Mouse (Mus musculus): ENCODE results near the gene Gadd45gip1. TPM values are rescaled to one million over a fixed set of nuclear protein-coding genes. Genes with fewer than 3 reads are reported as not detected.
"Not testable (repeated sequence)": the region's sequence is repeated elsewhere in the genome, so short reads cannot be mapped to it uniquely, and the experiment has no call there.

Gadd45gip1 gene
- polyA plus RNA-seq, 1 experiment: 45.5 TPM

GRCm38 (mm10) chr8:84825636-84826035 lies 5.7 kb upstream of the Gadd45gip1 start:
- Histone ChIP-seq H3K4me3 (replicated peaks; ENCODE audit: insufficient read depth, low read depth, low read length) (no peak overlapping the region), H3K27me3 (ENCODE audit: control insufficient read depth, insufficient read depth, low read length) (no peaks in the 10 kb centered on the region), H3K4me1 (ENCODE audit: control insufficient read depth, insufficient read depth, low read length) (0 out of 2 replicates have a peak, but pooled peaks cover 2% of the 10 kb centered on the region), H3K27ac (ENCODE audit: insufficient read depth, low read length) (no peak overlapping the region)
- no peak for TF ChIP-seq CTCF (IDR thresholded peaks at IDR 0.05; ENCODE audit: borderline replicate concordance, insufficient read depth, low read depth, low read length)
- no peak for TF ChIP-seq POLR2A (IDR thresholded peaks at IDR 0.05; ENCODE audit: borderline replicate concordance, insufficient read depth, low read length)
- DNase-seq: no peak
- WGBS: 86% methylated on average over 4 of the region's 4 CpGs

- not testable (repeated sequence) for H3K4me3 ChIP-seq (replicated peaks; ENCODE audit: insufficient read depth, low read depth, low read length); H3K27me3 ChIP-seq (ENCODE audit: control insufficient read depth, insufficient read depth, low read length); H3K27ac ChIP-seq (ENCODE audit: insufficient read depth, low read length); DNase-seq; H3K4me1 ChIP-seq (ENCODE audit: control insufficient read depth, insufficient read depth, low read length)
- 84% methylated on average over 2 of the region's 2 CpGs for WGBS
These were observed 4.8 kb upstream of the Gadd45gip1 start for GRCm38 (mm10) chr8:84826518-84826917.

GRCm38 (mm10) chr8:84832034-84832717 lies 854 bp downstream of the Gadd45gip1 start:
- H3K27me3 ChIP-seq (ENCODE audit: control insufficient read depth, insufficient read depth, low read length): no peaks in the 10 kb centered on the region
- H3K4me3 ChIP-seq (replicated peaks; ENCODE audit: insufficient read depth, low read depth, low read length): peak overlapping the region; percentile 66
- H3K27ac ChIP-seq (ENCODE audit: insufficient read depth, low read length): peak overlapping the region; percentile 90
- under 1% methylated on average over 59 of the region's 59 CpGs for WGBS
- DNase-seq: peak; percentile 85 to 88
- TF ChIP-seq CTCF (IDR thresholded peaks at IDR 0.05; ENCODE audit: borderline replicate concordance, insufficient read depth, low read depth, low read length) (no peak), POLR2A (IDR thresholded peaks at IDR 0.05; ENCODE audit: borderline replicate concordance, insufficient read depth, low read length) (peak; percentile 69)
- peaks cover 24% of the 10 kb centered on the region for H3K4me1 ChIP-seq (ENCODE audit: control insufficient read depth, insufficient read depth, low read length)

- Histone ChIP-seq H3K4me1 (ENCODE audit: control insufficient read depth, insufficient read depth, low read length) (peaks cover 33% of the 10 kb centered on the region), H3K27ac (ENCODE audit: insufficient read depth, low read length) (peak overlapping the region; percentile 90; the same call in 1 of the 2 replicates), H3K4me3 (replicated peaks; ENCODE audit: insufficient read depth, low read depth, low read length) (peak overlapping the region; percentile 66), H3K27me3 (ENCODE audit: control insufficient read depth, insufficient read depth, low read length) (no peaks in the 10 kb centered on the region)
- no peak for DNase-seq
- no peak for TF ChIP-seq POLR2A (IDR thresholded peaks at IDR 0.05; ENCODE audit: borderline replicate concordance, insufficient read depth, low read length)
- no peak for TF ChIP-seq CTCF (IDR thresholded peaks at IDR 0.05; ENCODE audit: borderline replicate concordance, insufficient read depth, low read depth, low read length)
- WGBS: 53% methylated on average over 10 of the region's 10 CpGs
These were observed 1.7 kb downstream of the Gadd45gip1 start for GRCm38 (mm10) chr8:84832759-84833742.

- peak overlapping the region; percentile 37 for H3K27ac ChIP-seq (ENCODE audit: insufficient read depth, low read length)
- no peaks in the 10 kb centered on the region for H3K27me3 ChIP-seq (ENCODE audit: control insufficient read depth, insufficient read depth, low read length)
These were observed 2.9 kb downstream of the Gadd45gip1 start for GRCm38 (mm10) chr8:84834002-84834865.

GRCm38 (mm10) chr8:84834866-84835855 lies 3.8 kb downstream of the Gadd45gip1 start:
- H3K27ac ChIP-seq (ENCODE audit: insufficient read depth, low read length): peak overlapping the region; percentile 37
- peak; percentile 87 to 88 for DNase-seq
- H3K4me3 ChIP-seq (replicated peaks; ENCODE audit: insufficient read depth, low read depth, low read length): no peak overlapping the region
- H3K27me3 ChIP-seq (ENCODE audit: control insufficient read depth, insufficient read depth, low read length): no peaks in the 10 kb centered on the region
- H3K4me1 ChIP-seq (ENCODE audit: control insufficient read depth, insufficient read depth, low read length): peaks cover 35% of the 10 kb centered on the region
- 8% methylated on average over 10 of the region's 10 CpGs for whole genome bisulfite sequencing
- TF ChIP-seq CTCF (IDR thresholded peaks at IDR 0.05; ENCODE audit: borderline replicate concordance, insufficient read depth, low read depth, low read length): no peak
- TF ChIP-seq POLR2A (IDR thresholded peaks at IDR 0.05; ENCODE audit: borderline replicate concordance, insufficient read depth, low read length): no peak

More at GRCm38 (mm10) chr8:84834002-84834865, 2.9 kb downstream of the Gadd45gip1 start:
- Histone ChIP-seq H3K4me3 (replicated peaks; ENCODE audit: insufficient read depth, low read depth, low read length) (no peak overlapping the region), H3K4me1 (ENCODE audit: control insufficient read depth, insufficient read depth, low read length) (peaks cover 35% of the 10 kb centered on the region)
- DNase-seq: peak; percentile 41 to 57
- TF ChIP-seq CTCF (IDR thresholded peaks at IDR 0.05; ENCODE audit: borderline replicate concordance, insufficient read depth, low read depth, low read length) (no peak), POLR2A (IDR thresholded peaks at IDR 0.05; ENCODE audit: borderline replicate concordance, insufficient read depth, low read length) (no peak)
- 27% methylated on average over 19 of the region's 19 CpGs for WGBS
